Mouse (Mus musculus) midbrain, postnatal 0 days (tissue): ENCODE results near the gene 1190005I06Rik. TPM values are rescaled to one million over a fixed set of nuclear protein-coding genes. Genes with fewer than 3 reads are reported as not detected.

Source experiments
- ATAC-seq: fragments of 200-750 bp; cut with Nextera tagmentation; 2 replicates; pipeline ENCODE4 v1.8.0; 2017; ENCODE audit warnings: moderate number of reproducible peaks, mild to moderate bottlenecking, moderate TSS enrichment, moderate library complexity; ENCODE audit not compliant: low FRiP score
- DNase-seq: peaks from one replicate; pipeline ENCODE4 v3.0.0-alpha.2; 2015; ENCODE audit warnings: low spot score
- H3K27ac ChIP-seq: fragments of 300-500 bp; sonication (generic); 2 replicates; pipeline ENCODE4 v1.5.1; 2014; ENCODE audit warnings: low read depth, mild to moderate bottlenecking, low read length, mixed read lengths
- H3K27me3 ChIP-seq: fragments of 300-500 bp; sonication (generic); 2 replicates; pipeline ENCODE4 v1.6.1; 2014; ENCODE audit warnings: low read length, control low read depth, mixed read lengths; ENCODE audit not compliant: insufficient read depth
- H3K36me3 ChIP-seq: fragments of 300-500 bp; sonication (generic); 2 replicates; pipeline ENCODE4 v1.6.1; 2014; ENCODE audit warnings: low read length, control low read depth, mixed read lengths; ENCODE audit not compliant: insufficient read depth
- H3K4me1 ChIP-seq: fragments of 300-500 bp; sonication (generic); 2 replicates; pipeline ENCODE4 v1.6.1; 2014; ENCODE audit warnings: mild to moderate bottlenecking, control low read depth, antibody characterized with exemption, low read length, mixed read lengths; ENCODE audit not compliant: insufficient read depth
- H3K4me2 ChIP-seq: fragments of 300-500 bp; sonication (generic); 2 replicates; pipeline ENCODE4 v1.6.1; 2014; ENCODE audit warnings: low read depth, mild to moderate bottlenecking, low read length, mixed read lengths; ENCODE audit not compliant: poor library complexity, severe bottlenecking
- H3K4me3 ChIP-seq: fragments of 300-500 bp; sonication (generic); 2 replicates; pipeline ENCODE4 v1.5.1; 2014; ENCODE audit warnings: low read depth, mild to moderate bottlenecking, low read length, moderate library complexity
- H3K9ac ChIP-seq: fragments of 300-500 bp; sonication (generic); replicated peaks from 2 replicates; pipeline ENCODE4 v1.6.1; 2014; ENCODE audit warnings: mild to moderate bottlenecking, low read length, moderate library complexity, mixed read lengths; ENCODE audit not compliant: poor library complexity, severe bottlenecking
- H3K9me3 ChIP-seq: fragments of 300-500 bp; sonication (generic); 2 replicates; pipeline ENCODE4 v1.6.1; 2016; ENCODE audit warnings: low read length, control low read depth
- CTCF ChIP-seq: IDR thresholded peaks from 2 replicates; pipeline ENCODE4 v1.5.1; 2016; ENCODE audit warnings: antibody characterized with exemption, mild to moderate bottlenecking
- WGBS: fragments of 180-500 bp; shearing (Covaris S2); extraction: QIAGEN DNeasy Blood & Tissue Kit; methylation state at CpG from one replicate; pipeline ENCODE4 v1.1.7; 2014; 5-methylcytosine and 5-hydroxymethylcytosine counted together
- polyA plus RNA-seq: library from polyadenylated mRNA; unstranded; fragments of >200 nt; fragmentation: Nextera tagmentation; extraction: Ambion mirVana; gene quantifications from 2 replicates; pipeline ENCODE4 v1.2.1, GENCODE M21; 2015
- total RNA-seq: library from RNA; depleted of rRNA; stranded (reverse); fragments of >200 nt; gene quantifications from 2 replicates; pipeline ENCODE4 v1.2.3, GENCODE M21; 2014

1190005I06Rik gene
- total and polyA plus RNA-seq, 2 experiments from 2014 or later = 25.4 to 30.9 TPM

- H3K9me3 ChIP-seq = no peaks in the 10 kb centered on the region
- TF ChIP-seq CTCF = no peak
- peaks cover 57% of the 10 kb centered on the region for H3K36me3 ChIP-seq
- ATAC-seq (no peak), DNase-seq (no peak)
- H3K9ac ChIP-seq = no peak overlapping the region
- H3K4me1 ChIP-seq = peaks cover 16% of the 10 kb centered on the region
- H3K27me3 ChIP-seq = no peaks in the 10 kb centered on the region
- no peak overlapping the region for H3K4me3 ChIP-seq
- no peak overlapping the region; the same call in 1 of the 2 replicates for H3K27ac ChIP-seq
- H3K4me2 ChIP-seq = no peak overlapping the region
- WGBS = 97% methylated on average over 37 of the region's 37 CpGs
These were observed 79.2 kb downstream of the 1190005I06Rik start for GRCm38 (mm10) chr8:120568164-120568798.

- H3K4me1 ChIP-seq = peaks cover 21% of the 10 kb centered on the region
- no peak overlapping the region for H3K4me3 ChIP-seq
- H3K27me3 ChIP-seq = no peaks in the 10 kb centered on the region
- ATAC-seq (no peak), DNase-seq (no peak)
- peaks cover 51% of the 10 kb centered on the region for H3K36me3 ChIP-seq
- H3K9ac ChIP-seq = no peak overlapping the region
- TF ChIP-seq CTCF = no peak
- H3K27ac ChIP-seq = no peak overlapping the region; the same call in 1 of the 2 replicates
- H3K9me3 ChIP-seq = no peaks in the 10 kb centered on the region
- 96% methylated on average over 17 of the region's 17 CpGs for WGBS
- no peak overlapping the region for H3K4me2 ChIP-seq
These were observed 79.7 kb downstream of the 1190005I06Rik start for GRCm38 (mm10) chr8:120567731-120568130.

GRCm38 (mm10) chr8:120566681-120567080 lies 80.8 kb downstream of the 1190005I06Rik start:
- no peak overlapping the region for H3K9ac ChIP-seq
- H3K27ac ChIP-seq = no peak overlapping the region
- peaks cover 21% of the 10 kb centered on the region for H3K4me1 ChIP-seq
- WGBS = 77% methylated on average over 8 of the region's 8 CpGs
- ATAC-seq (no peak), DNase-seq (no peak)
- H3K9me3 ChIP-seq = no peaks in the 10 kb centered on the region
- peaks cover 43% of the 10 kb centered on the region for H3K36me3 ChIP-seq
- TF ChIP-seq CTCF = no peak
- H3K4me2 ChIP-seq = no peak overlapping the region
- H3K4me3 ChIP-seq = no peak overlapping the region
- H3K27me3 ChIP-seq = no peaks in the 10 kb centered on the region

- Histone ChIP-seq H3K4me2 (no peak overlapping the region), H3K4me3 (no peak overlapping the region), H3K9ac (no peak overlapping the region), H3K4me1 (peaks cover 25% of the 10 kb centered on the region), H3K27me3 (no peaks in the 10 kb centered on the region), H3K27ac (no peak overlapping the region), H3K9me3 (no peaks in the 10 kb centered on the region), H3K36me3 (peaks cover 37% of the 10 kb centered on the region)
- ATAC-seq (no peak), DNase-seq (no peak)
- WGBS = 22% methylated on average over 7 of the region's 7 CpGs
- no peak for TF ChIP-seq CTCF
These were observed 82.2 kb downstream of the 1190005I06Rik start for GRCm38 (mm10) chr8:120565151-120565711.

- peak overlapping the region; percentile 19 for H3K9ac ChIP-seq
- ATAC-seq (peak; percentile 74), DNase-seq (peak; percentile 93)
- no peak overlapping the region for H3K4me3 ChIP-seq
- peak; percentile 56 for TF ChIP-seq CTCF
- 10% methylated on average over 20 of the region's 20 CpGs for WGBS
- H3K4me2 ChIP-seq = peak overlapping the region; percentile 16; the same call in 1 of the 2 replicates
- no peaks in the 10 kb centered on the region for H3K27me3 ChIP-seq
- H3K9me3 ChIP-seq = no peaks in the 10 kb centered on the region
- peak overlapping the region; percentile 77 for H3K27ac ChIP-seq
- H3K4me1 ChIP-seq = peaks cover 33% of the 10 kb centered on the region
- H3K36me3 ChIP-seq = peaks cover 34% of the 10 kb centered on the region
These were observed 83.3 kb downstream of the 1190005I06Rik start for GRCm38 (mm10) chr8:120563851-120564837.
